Mouse (Mus musculus): ENCODE measurements around the gene Ddx47.

Gene Ddx47

DNA sequence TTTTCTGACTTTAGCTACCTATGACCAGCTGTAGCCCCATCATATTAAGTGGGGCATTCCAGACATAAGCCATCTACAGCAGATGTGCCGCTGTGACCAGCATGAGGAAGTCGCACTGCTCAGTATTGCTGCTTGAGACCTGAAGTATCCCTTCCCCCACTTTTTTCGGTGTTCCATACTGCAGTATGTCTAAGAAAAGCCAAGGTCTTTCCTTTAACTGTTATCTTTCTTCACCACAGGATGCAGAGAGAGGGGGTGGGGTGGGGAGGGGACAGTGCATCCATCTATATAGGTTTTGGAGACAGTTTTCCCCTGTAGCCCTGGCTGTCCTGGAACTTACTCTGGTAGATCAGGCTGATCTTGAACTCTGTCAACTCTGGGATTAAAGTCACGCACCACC is 5.0 kb upstream of the Ddx47 start:
- DNase-seq (ENCODE audit: low read depth, low spot score) = no peak

DNA sequence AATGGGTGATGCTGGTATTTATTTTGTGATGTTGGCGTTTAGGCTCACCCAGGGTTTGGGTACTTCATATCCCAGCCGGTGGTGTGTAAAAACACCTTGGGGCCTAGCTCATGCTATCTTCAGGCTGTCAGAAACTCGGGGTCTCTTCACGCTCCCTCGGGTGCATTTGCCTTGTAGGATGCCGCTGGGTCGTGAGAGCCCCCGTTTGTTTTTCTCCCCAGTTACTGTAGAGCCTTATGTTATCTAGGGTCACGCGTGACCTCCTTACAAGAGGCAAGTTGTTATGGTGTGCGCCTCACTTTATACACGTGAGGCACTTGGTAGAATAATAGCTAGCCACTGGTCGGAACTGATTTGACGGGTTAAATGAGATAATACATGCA is 313 bp downstream of the Ddx47 start:
- no peak for DNase-seq (ENCODE audit: low read depth, low spot score)

DNA sequence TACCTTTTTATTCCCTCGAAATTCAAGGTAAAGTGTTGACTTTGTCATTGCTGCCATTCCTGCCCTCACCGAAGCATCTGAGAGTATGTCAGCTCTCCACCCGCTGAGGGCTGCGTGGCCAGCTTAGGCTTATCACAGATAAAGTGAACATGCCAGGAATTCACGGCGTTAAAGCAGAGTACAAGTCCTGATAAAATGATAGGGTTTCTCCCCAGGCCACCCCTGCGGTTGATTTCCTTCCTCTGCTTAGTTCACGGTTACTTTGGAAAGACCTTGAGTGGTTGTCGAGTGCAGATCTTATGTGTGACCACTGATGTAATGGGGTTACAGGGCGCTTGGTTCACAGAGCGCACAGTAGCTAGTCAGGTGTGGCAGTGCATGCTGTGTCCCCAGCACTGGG is 5.8 kb downstream of the Ddx47 start:
- no peak for DNase-seq (ENCODE audit: low read depth, low spot score)

DNA sequence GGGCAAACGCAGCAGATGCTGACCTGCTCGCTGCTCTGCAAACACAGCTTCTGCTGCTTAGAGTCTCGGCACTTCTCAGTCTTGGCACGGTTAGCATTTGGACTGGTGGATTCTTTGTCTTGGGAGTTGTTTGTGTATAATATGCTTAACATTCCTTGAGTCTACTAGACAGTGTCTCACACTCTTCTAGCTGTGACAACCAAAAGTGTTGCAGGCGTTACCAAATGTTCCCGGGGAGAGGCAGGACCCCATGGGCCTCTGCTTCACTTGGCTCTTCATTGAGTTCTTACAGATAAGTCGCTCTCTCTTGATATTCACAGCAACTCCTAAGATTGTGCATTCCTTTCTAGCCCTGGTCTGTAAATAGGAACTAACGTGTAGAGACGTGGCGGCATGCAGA is 8.2 kb downstream of the Ddx47 start:
- DNase-seq (ENCODE audit: low read depth, low spot score) = no peak

DNA sequence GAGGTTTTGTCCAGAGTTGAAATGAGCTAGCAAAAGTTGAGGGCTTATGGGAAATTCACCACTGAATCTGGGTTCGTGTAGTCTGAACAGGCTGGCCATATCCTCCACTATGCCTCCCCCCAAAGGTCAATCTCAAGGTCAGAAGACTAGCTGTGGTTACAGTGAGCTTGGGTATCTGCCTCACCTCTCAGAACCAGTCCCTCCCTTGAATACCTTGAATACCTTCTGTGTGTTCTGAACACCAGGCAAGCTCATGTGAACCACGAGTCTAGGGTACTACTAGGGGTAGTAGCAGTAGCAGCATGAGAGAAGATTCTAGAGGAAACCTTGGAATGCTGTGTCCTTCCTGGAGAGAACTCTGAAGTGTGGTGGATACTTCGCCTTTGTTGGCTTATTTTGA is 10.2 kb downstream of the Ddx47 start:
- no peak for DNase-seq (ENCODE audit: low read depth, low spot score)

DNA sequence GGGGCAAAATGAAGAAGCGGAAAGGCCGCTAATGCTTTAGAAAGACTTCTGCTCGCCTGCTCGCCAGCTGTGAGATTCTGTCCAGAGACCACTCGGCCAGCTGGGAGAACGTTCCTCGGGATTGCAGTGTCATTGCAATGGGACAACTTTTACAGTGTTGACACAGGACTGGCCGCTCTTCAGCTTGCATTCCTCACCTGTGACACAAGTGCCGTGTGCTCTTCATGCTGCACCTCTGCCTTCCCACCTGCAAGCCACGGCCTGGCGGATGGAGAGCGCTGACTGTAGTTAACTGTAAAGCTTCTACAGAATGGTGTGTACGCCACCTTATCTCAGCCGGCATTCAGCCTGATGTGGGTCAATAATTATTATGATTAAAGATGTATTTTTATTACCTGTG is 12.0 kb downstream of the Ddx47 start:
- DNase-seq (ENCODE audit: low read depth, low spot score) = no peak

DNA sequence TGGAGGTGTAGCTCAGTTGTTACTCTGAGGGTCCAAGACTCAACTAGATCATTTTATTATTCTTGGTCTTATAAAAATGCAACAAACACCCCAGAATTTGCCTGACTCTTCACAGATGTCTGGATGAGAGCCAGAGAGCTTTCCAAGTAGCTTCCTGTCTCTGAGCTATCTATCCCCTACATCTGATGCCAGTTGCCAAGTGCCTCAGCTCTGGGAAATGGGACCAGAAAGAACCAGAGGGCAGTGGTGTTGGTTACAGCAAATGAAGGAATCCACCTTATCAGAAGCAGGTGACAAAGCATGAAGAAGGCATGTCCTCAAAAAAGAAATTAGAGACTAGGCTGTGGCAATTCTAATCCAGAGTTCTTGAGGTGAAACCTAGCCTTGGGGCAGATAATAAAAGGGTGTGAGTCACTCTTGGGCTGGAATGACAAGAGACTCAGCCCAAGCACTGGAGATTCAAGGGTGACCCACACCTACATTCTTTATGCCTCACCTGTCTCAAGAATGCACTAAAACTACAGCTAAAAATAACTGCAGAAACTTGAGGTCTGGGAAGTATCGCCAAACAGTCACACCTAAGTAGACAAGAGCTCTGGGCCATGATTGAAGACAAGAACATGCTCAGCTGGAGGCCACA is 13.5 kb downstream of the Ddx47 start:
- no peak for DNase-seq (ENCODE audit: low read depth, low spot score)

DNA sequence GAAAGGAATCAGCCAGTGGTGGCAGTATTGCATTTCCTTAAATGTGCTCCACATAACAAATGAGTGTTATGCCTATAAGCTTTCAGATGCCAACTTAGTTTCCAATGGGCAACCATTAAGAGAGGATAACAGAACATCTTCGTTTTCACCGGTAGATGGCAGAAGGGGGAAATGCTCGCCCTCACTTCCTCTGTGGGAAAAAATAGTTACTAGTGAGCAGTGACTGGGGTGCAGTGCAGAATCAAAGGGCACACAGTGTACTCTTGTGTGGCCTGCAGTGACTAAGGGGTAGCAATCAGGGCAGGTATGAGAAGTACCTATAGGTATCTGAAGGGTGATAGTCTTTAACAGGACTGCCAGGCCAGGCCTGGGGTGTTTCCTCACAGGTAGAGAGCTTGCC is 14.8 kb downstream of the Ddx47 start:
- DNase-seq (ENCODE audit: low read depth, low spot score) = no peak

DNA sequence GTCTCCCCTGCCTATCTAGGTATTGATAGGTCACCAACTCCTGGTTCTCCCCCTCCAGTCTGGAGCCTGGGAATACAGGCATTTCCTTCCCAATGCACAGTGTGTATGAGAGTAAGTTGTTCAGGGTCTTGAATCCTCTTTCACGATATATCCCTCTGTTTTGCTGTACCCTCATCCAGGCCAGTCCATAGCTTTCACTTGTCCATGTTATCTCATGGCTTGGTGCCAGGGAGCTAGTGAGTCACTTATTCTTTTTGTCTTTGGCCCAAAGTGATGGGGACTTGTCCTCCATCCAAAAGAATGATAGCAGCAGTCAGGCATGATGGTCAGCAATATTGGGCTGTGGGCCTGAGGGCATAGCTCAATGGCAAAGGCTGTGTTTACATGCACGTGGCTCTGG is 15.3 kb downstream of the Ddx47 start:
- no peak for DNase-seq (ENCODE audit: low read depth, low spot score)

DNA sequence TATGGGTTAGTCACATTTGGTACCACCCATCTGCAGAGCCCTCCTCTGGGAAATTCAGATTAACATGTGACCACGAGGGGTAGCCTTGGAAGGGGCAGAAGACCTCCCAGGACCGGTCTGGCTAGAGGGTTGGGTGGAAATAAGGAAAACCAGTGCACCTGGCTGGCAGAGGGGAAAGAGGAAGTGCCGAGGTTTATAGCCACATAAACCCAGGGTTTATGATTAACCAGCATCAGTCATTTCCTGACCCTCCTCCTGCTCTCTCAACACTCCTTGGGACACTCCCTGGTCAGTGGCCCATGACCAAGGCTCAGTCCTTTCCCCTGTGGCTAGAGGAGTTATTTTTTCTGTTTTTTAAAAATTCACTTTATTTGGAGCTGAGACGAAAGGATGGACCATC is 17.8 kb downstream of the Ddx47 start:
- DNase-seq (ENCODE audit: low read depth, low spot score) = no peak

DNA sequence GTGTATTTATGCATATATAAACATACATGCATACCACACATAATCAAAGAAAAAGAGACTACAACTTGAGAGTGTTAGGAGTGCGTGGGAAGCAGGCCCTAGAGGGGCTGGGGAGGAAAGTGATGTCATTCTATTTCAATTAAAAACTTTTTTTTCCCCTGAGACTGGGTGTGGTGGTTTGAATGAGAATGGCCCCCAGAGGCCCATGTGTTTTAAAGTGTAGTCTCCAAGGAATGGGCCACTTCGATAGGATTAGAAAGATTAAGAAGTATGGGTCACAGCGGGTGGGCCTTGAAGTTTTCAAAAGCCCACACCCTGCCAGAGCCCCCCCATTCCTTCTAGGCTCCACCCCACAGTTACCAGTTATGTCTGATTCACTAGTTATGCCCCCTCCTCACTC is 27.3 kb downstream of the Ddx47 start:
- DNase-seq (ENCODE audit: low read depth, low spot score) = no peak

DNA sequence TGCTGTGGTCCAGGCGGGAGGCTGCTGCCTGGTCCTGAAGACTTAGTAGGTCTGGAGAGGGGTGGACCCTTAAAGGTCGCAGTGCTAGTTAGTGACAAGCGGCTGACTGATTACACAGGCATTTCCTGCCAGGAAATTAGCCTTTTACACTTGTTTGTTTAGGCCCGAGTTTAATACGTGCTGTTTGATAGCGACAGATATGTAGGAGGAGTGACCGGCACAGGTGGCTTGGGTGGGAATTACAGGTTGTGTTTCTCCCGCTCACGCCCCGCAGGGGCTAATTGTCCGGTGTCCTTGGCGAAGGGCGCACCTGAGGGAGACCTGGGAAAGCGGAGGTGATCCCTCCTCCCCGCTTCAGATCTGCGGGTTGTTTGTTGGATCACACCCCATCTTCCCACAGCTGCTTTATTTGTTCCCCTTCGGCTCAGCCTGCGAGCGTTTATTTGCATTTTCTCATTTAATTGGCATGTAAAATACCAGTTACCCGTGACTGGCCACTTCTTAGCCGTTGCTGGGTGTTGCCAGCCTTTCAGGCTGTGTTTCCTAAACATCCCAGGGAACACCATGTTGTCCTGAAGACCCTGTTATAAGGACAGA is 29.0 kb downstream of the Ddx47 start:
- no peak for DNase-seq (ENCODE audit: low read depth, low spot score)

DNA sequence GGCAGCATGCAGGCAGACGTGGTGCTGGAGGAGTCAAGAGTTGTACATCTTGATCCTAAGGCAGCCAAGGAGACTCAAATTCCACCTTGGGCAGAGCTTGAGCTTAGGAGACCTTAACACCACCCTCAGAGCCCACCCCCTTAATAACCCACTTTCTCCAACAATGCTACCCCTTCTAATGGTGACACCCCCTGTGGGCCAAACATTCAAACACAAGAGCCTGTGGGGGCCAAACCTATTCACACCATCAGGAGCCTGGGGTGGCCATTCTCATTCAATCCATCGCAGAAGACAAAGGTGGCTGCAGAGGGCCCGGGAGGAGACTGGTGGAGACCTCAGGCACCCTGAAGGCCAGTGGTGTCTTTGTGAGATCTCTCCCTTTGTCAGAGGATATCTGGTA is 30.5 kb downstream of the Ddx47 start:
- DNase-seq (ENCODE audit: low read depth, low spot score) = no peak

DNA sequence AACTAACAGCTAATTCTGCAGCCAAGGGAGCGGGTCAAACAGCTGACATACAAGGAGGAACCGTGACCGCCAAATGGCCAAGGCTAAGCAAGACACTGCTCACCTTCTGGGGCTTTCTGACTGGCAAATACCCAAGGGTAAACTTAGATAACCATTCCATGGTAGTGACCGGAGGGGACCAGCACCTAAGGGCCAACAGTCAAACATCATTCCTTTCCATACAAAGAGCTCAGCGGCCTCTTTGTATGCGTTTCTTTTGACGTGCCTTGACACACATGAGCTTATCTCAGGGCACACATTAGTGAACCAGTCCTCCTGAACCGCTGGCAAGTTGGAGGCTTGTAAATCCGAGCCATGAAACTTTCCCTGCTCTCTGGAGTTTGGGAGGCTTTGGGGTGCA is 35.9 kb downstream of the Ddx47 start:
- no peak for DNase-seq (ENCODE audit: low read depth, low spot score)

DNA sequence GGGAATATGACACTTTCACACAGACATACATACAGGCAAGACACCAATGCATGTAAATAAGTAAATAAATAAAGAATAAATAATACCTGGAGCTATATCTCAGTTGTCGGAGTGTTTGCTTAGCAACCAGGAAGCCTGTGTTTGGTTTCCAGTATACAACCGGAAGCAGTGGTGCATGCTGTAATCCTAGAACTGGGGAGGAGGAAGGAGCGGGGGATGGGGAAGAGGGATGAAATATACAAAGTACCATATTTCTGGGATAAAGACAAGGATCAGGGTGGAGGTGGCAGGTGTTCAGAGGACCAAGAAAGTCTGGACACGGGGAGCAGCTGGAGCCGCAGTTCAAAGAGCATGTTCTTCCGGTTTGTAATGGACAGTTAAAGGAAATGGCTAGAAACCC is 37.1 kb downstream of the Ddx47 start:
- no peak for DNase-seq (ENCODE audit: low read depth, low spot score)

DNA sequence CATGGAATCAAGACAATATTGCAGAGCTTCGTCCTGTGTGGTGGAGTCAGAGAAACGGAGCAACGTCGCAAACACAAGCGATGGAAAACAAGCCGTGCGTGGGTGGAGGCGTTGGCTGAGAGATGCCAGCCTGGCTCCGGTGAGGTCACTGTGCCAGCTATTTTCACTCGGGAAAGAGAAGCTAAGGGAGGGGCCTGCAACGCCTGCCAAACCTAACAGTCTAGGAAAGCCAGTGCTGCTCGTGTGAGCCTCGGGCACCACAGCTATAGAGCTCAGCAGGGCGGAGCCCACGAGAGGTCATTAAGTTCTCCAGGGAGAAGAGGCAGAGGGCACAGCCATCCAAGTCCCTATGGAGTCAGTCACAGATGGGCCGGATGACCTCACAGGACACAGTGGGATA is 37.5 kb downstream of the Ddx47 start:
- no peak for DNase-seq (ENCODE audit: low read depth, low spot score)

DNA sequence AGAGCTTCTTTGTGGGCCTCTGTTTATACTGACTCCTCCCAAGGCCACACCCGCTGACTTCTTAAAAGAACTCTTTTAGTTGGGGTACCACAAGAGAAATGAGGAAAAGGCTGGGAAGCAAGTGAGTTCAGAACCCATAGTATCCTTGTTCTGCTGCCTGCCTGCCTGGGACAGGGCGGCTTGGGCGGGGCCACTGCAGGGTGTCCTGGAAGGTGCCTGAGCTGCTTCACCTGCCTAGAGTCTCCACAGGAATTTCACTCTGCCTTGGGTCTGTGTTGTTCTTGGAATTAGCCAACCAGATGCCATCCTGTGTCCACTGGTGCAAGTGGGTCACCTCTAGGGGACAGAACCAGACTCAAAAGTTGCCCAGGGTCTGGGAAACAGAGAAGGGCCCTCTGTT is 42.4 kb downstream of the Ddx47 start:
- DNase-seq (ENCODE audit: low read depth, low spot score) = no peak

DNA sequence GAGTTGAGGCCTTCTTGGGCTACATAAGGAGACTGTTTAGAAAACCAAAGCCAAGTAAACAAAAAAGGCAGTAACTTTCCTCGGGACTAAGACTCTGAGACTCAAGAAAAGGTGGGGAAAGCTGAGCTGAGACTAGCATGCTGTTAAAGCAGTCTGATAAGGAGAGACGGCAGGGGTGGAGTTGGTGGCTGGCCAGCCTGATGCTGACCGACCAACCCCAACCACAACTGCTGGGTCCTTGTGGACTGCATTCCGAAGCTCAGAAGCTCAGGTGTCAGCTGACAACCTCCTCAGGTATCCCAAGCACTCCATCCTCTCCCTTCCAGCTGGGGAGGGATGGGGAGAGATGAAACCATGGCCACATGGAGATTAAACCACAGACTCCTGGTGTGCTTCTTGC is 44.5 kb downstream of the Ddx47 start:
- no peak for DNase-seq (ENCODE audit: low read depth, low spot score)

DNA sequence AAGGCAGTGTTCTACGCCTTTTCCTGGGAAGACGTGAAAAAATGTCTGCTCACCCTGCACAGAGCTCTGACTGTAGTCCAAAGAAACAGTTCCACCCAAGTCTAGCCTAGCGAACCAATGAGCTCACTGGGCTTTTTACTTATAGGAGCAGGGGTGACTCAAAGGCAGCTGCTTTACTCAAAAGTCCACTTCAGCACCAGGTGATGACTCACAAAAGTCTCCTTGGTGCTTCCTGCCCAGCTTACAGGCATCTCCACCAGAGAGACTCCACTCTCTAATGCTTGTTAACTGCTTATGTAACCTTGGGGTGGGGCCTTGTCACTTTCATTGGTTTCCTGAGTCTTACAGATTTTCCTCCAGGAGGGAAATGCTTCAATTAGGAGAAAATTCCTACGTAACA is 49.3 kb downstream of the Ddx47 start:
- DNase-seq (ENCODE audit: low read depth, low spot score) = no peak

DNA sequence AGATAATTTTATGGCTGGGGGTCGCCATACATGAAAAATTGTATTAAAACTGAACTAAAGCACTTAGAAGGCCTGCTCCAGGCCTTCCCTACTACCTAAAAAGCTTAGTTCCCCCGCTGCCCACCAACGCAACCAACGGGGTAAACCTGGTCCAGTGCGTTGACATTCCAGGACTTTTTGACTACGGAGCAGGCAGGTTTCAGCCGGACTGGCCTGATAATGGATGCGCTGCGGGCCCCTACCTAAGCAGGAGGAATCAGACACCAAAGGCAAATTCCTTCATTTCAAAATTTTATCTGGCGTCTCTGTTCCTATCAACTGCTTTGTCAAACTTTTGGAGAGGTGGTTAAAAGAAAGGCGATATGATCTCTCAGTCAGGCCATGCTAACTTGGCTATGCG is 53.2 kb downstream of the Ddx47 start:
- DNase-seq (ENCODE audit: low read depth, low spot score) = no peak

DNA sequence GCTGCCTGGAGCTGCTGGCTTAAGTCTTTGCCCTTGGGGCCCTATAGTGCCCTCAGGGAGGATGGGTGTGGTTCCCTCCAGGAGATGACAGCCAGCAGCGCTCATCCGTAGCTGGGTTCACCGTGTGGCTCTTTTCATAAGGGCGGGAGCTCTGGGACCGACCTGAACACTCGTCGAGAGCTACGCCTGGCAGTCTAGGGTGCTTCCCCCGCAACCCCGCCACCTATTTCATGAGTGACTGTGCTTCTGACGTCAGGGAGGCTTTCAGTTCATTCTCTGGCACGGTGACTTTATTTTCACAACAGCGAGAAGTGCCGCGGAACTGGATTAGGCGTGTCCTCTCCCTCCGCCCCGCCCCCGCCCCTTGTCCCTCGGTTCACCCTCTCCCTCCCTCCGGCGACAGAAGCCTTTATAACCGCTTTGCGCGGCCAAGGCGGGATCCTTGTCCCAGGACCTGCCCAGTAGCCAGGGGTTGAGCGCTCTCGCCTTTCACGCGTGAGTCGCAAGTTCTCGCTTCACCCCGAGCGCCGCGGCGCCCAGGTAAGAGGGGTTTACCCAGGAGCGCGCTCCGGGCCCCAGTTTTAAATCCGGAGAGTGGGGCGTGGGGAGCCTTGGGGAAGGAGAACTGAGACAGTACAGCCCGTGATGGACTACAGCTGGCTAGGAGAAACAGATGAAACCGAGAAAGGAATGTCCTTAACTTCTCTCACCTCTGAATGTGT is 54.0 kb downstream of the Ddx47 start, which contains the start of gene Gprc5a:
Gprc5a (plus strand) TSS at position 416 of the 722 bp plus-strand sequence.
- DNase-seq (ENCODE audit: low read depth, low spot score) = peak; percentile 36

DNA sequence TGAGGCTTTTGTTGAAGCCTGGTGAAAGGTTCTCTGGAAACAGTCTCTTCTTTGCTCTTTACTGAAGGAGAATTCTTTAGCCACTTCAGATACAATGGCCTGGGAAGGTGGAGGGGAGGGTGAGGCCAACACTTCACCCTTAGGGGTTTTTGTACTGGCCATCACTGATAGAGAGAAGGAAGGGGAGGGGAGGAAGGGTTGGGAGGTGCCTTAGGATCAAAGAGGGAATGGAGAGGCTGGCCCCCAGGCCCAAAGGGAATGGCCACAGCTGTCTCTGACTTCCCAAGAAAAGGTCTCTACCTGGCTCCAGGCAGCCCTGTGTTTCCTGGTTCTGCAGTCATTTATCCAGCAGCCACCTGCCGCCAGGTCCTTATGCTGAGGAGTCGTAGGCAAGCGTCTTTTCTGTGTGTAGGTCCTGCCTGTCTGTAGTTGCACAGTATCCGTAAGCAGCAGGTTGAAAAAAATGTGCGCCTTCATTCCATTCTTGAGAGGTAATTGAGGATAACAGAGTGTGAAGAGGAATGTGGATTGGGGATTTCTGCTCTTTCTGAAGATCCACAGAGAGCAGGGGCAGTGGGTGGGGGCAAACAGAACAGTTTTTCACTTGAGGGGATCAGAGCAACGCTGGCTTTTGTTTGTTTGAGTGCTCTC is 55.5 kb downstream of the Ddx47 start:
- DNase-seq (ENCODE audit: low read depth, low spot score) = no peak

DNA sequence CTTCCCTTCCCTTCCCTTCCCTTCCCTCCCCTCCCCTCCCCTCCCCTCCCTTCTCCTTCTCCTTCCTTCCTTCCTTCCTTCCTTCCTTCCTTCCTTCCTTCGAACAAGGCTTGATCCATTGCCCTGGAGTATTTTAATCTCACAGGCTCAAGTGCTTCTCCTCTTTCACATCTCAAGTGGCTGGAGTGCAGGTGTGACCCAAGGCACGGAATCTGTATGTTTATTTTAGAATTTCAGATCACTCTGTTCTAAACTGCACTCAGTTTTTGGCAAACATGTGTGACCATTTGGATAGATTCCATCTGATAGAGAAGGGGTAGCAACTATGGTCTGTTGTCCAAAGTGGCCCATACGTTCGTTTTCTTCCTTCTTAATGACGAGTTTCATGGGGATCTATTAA is 56.8 kb downstream of the Ddx47 start:
- DNase-seq (ENCODE audit: low read depth, low spot score) = no peak

All from c-Kit-negative CD71-positive TER-119-positive erythroid progenitor cells, embryonic 14.5 days (primary cell).